Mouse (Mus musculus): ENCODE data around the gene C3ar1.

- TF ChIP-seq EP300 (optimal IDR thresholded peaks at IDR 0.05) (no peak), CTCF (IDR thresholded peaks at IDR 0.05; ENCODE audit: low read depth) (no peak)
Measured at GRCm38 (mm10) chr6:122843759-122844158, 12.2 kb downstream of the C3ar1 start.
